Mouse (Mus musculus): Measurements from ENCODE around the gene Teddm1b. TPM values are rescaled to one million over a fixed set of nuclear protein-coding genes. Genes with fewer than 3 reads are reported as not detected.

Teddm1b gene
- total and polyA plus RNA-seq, 3 experiments = not detected

DNA sequence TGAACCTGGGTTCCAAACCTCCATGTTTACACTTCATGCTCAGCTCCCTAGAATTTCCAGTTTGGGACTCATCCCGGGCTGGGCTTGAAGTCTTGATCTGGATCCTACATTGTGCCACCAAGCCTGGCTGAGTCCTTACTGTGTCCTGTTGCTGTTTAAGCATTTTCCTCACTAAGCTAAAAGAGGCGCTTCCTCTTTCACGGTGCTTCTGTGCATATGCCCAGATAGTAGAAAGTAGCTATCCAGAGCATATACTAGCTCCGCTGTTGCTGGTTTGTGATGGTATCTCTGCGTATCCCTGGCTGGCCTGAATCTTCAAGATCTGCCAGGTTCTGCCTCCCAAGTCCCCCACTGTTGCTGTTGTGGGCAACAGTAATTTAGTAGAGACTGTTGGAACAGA is 36.3 kb downstream of the Teddm1b start:
- TF ChIP-seq EP300 (IDR thresholded peaks at IDR 0.05; ENCODE audit: insufficient read depth, low read depth, low read length) = no peak
- H3K36me3 ChIP-seq (ENCODE audit: control insufficient read depth, insufficient read depth, low read length) = peaks cover 26% of the 10 kb centered on the region
- H3K4me3 ChIP-seq = no peak overlapping the region
- intact Hi-C loops (cut with DNase I) = no loop called here
- no peak for DNase-seq
- H3K27ac ChIP-seq = no peak overlapping the region
- H3K79me2 ChIP-seq (replicated peaks; ENCODE audit: control insufficient read depth, insufficient read depth, low read length) = no peaks in the 10 kb centered on the region
- H3K4me1 ChIP-seq (ENCODE audit: control insufficient read depth, insufficient read depth, low read length) = peaks cover 8% of the 10 kb centered on the region
- H3K9ac ChIP-seq (ENCODE audit: low read depth, low read length) = no peak overlapping the region
- no peaks in the 10 kb centered on the region for H3K27me3 ChIP-seq (ENCODE audit: control insufficient read depth, insufficient read depth, low read length)
- WGBS = 76% methylated on average over 5 of the region's 5 CpGs

DNA sequence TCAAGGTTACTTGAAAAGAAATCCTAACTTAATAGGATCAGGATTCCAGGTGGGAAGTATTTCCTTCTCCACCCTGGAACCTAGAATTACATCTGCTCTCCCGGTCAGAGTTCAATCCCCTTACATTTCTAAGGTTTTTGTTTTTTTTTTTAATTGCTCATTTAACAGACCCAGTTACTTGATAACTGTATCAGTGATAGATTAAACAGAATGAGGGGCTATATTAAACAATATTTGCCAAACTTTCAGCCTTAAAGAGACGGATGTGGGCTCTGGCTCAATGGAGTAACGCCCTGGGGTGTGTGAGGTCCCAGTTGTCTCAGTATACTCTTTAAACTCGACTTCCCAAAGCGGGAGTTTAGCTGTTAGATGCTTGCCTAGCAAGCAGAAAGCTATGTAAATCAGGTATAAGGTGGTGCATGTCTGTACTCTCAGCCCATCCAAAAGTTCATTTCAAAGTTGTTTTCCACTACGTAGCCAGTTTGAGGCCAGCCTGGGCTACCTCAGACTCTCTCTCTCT is 37.2 kb downstream of the Teddm1b start:
- TF ChIP-seq CTCF (IDR thresholded peaks at IDR 0.05) (no peak), POLR2A (IDR thresholded peaks at IDR 0.05; ENCODE audit: insufficient read depth, low read depth, low read length) (no peak), EP300 (IDR thresholded peaks at IDR 0.05; ENCODE audit: insufficient read depth, low read depth, low read length) (no peak)
- DNase-seq = no peak
- Histone ChIP-seq H3K36me3 (ENCODE audit: control insufficient read depth, insufficient read depth, low read length) (peaks cover 22% of the 10 kb centered on the region), H3K9ac (ENCODE audit: low read depth, low read length) (no peak overlapping the region), H3K27ac (no peak overlapping the region), H3K4me1 (ENCODE audit: control insufficient read depth, insufficient read depth, low read length) (peaks cover 8% of the 10 kb centered on the region), H3K79me2 (replicated peaks; ENCODE audit: control insufficient read depth, insufficient read depth, low read length) (no peaks in the 10 kb centered on the region), H3K4me3 (no peak overlapping the region), H3K27me3 (ENCODE audit: control insufficient read depth, insufficient read depth, low read length) (no peaks in the 10 kb centered on the region)
- intact Hi-C loops (cut with DNase I) = no loop called here
- 90% methylated on average over 6 of the region's 6 CpGs for WGBS

DNA sequence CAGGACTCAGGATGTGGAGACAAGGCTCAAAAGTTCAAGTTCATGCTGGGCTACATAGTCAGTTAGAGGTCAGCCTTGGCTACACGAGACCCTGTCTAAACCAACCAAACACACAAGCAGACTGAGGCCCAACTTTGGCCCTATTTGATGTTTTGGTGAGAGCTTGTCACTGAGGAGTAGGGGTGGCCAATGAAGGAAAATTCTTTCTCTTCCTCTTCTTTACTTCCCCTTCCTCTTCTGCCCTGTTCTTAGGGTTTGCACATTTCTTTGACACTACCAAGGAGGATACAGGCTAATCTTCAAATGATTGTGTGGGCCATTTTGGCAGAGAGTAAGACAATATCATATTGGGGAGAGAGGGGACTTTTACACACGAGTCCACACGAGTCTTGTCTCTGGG is 39.7 kb downstream of the Teddm1b start:
- no peaks in the 10 kb centered on the region for H3K79me2 ChIP-seq (replicated peaks; ENCODE audit: control insufficient read depth, insufficient read depth, low read length)
- no peak overlapping the region for H3K9ac ChIP-seq (ENCODE audit: low read depth, low read length)
- H3K27ac ChIP-seq = peak overlapping the region; percentile 4; the same call in 1 of the 2 replicates
- no peaks in the 10 kb centered on the region for H3K27me3 ChIP-seq (ENCODE audit: control insufficient read depth, insufficient read depth, low read length)
- WGBS = 51% methylated on average over 3 of the region's 3 CpGs
- intact Hi-C loops (cut with DNase I) = no loop called here
- no peak for DNase-seq
- H3K4me3 ChIP-seq = no peak overlapping the region
- H3K36me3 ChIP-seq (ENCODE audit: control insufficient read depth, insufficient read depth, low read length) = peaks cover 10% of the 10 kb centered on the region
- H3K4me1 ChIP-seq (ENCODE audit: control insufficient read depth, insufficient read depth, low read length) = peaks cover 7% of the 10 kb centered on the region
- TF ChIP-seq CTCF (IDR thresholded peaks at IDR 0.05) (no peak), POLR2A (IDR thresholded peaks at IDR 0.05; ENCODE audit: insufficient read depth, low read depth, low read length) (no peak), EP300 (IDR thresholded peaks at IDR 0.05; ENCODE audit: insufficient read depth, low read depth, low read length) (no peak)

DNA sequence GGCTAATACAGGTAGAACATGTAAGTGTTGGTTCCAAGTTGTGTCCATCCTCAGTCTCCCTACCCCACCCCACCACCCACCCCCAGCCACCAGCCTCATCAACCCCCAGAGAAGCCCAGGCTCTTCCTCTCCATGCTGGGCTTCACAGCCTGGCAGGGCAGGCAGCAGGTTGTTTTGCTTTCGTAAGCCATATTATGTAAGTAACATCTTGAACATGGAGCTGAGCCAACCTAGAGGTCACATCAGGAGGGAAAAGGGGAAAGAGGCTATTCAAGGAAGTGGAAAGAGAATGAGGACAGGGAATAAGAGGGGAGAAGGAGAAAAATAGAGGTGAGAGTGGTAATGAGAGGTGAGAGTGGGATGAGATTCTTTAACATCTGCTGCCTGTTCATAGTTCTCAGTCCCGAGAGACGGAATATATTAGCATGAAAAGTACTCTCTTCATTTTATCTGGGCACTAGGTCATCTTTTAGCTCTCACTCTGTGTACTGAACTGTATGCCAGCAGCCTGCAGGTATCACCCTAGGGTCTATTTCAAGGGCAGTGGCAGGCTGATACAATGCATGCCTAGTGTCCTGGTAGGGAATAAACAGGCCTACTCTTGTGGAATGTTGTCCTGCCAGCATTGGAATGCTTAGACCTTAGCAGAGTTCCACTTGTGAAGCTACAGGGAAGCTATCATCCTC is 44.5 kb downstream of the Teddm1b start:
- H3K36me3 ChIP-seq (ENCODE audit: control insufficient read depth, insufficient read depth, low read length) = peaks cover 2% of the 10 kb centered on the region; the same call in 1 of the 2 replicates
- peaks cover 10% of the 10 kb centered on the region for H3K4me1 ChIP-seq (ENCODE audit: control insufficient read depth, insufficient read depth, low read length)
- intact Hi-C loops (cut with DNase I) = no loop called here
- no peaks in the 10 kb centered on the region for H3K79me2 ChIP-seq (replicated peaks; ENCODE audit: control insufficient read depth, insufficient read depth, low read length)
- TF ChIP-seq CTCF (IDR thresholded peaks at IDR 0.05) (no peak), POLR2A (IDR thresholded peaks at IDR 0.05; ENCODE audit: insufficient read depth, low read depth, low read length) (no peak), EP300 (IDR thresholded peaks at IDR 0.05; ENCODE audit: insufficient read depth, low read depth, low read length) (0 out of 2 replicates have a peak, but pooled peaks have one; percentile 31)
- no peaks in the 10 kb centered on the region for H3K27me3 ChIP-seq (ENCODE audit: control insufficient read depth, insufficient read depth, low read length)
- H3K27ac ChIP-seq = peak overlapping the region; percentile 78
- H3K9ac ChIP-seq (ENCODE audit: low read depth, low read length) = no peak overlapping the region
- no peak overlapping the region for H3K4me3 ChIP-seq
- DNase-seq = no peak
- 62% methylated on average over 3 of the region's 3 CpGs for whole genome bisulfite sequencing

DNA sequence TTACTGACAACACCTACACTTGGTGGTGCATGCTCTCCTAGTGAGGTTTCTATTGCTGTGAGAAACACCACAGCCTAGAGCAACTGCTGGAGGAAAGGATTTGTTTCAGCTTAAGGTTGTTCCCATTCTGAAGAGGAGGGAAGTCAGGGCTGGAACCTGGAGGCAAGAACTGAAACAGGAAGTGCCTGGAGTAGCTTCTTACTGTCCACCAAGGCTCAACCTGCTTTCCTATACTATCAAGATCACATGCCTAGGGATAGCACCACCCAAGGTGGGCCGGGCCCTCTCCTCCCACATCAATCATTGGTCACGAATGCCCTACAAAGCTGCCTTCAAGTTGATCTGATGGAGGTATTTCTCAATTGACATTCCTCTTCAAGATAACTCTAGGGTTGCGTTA is 47.5 kb downstream of the Teddm1b start:
- no peak for DNase-seq
- Histone ChIP-seq H3K79me2 (replicated peaks; ENCODE audit: control insufficient read depth, insufficient read depth, low read length) (no peaks in the 10 kb centered on the region), H3K9ac (ENCODE audit: low read depth, low read length) (no peak overlapping the region), H3K36me3 (ENCODE audit: control insufficient read depth, insufficient read depth, low read length) (no peaks in the 10 kb centered on the region), H3K27me3 (ENCODE audit: control insufficient read depth, insufficient read depth, low read length) (no peaks in the 10 kb centered on the region), H3K27ac (peak overlapping the region; percentile 43; the same call in 1 of the 2 replicates), H3K4me1 (ENCODE audit: control insufficient read depth, insufficient read depth, low read length) (peaks cover 7% of the 10 kb centered on the region), H3K4me3 (no peak overlapping the region)
- WGBS = 91% methylated on average over 3 of the region's 3 CpGs
- intact Hi-C loops (cut with DNase I) = loop anchor here (1.0 to 5.0 kb wide), 2 partner anchors 20 to 111 kb away; no protein-coding TSS in a partner anchor
- TF ChIP-seq EP300 (IDR thresholded peaks at IDR 0.05; ENCODE audit: insufficient read depth, low read depth, low read length) (no peak), POLR2A (IDR thresholded peaks at IDR 0.05; ENCODE audit: insufficient read depth, low read depth, low read length) (no peak), CTCF (IDR thresholded peaks at IDR 0.05) (no peak)

DNA sequence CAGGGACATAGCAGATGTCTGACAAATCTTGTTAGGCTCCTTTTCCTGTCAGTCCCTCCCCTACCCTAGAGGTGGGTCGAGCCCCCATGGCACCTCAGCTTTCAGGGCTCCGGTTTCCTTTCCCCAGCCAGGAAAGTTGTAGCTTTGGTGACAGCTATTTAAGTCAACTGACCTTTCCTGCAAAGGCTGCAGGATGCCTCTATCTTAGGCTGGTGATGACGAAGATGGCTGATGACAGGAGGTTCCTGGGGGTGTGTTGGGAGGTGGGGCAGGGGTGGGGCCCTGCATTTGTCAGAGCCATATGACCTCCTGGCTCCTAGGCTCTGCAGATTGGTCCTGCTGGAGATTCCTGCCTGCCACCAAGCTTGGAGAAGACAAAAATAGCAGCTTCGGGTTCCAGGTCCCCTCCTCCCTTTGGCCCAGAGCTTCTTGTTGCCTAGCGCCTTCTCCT is 48.5 kb downstream of the Teddm1b start:
- intact Hi-C loops (cut with DNase I) = loop anchor here (1.0 to 5.0 kb wide), 2 partner anchors 21 to 110 kb away; no protein-coding TSS in a partner anchor
- peak; percentile 55 to 84 for DNase-seq
- no peak overlapping the region for H3K9ac ChIP-seq (ENCODE audit: low read depth, low read length)
- 11% methylated on average over 5 of the region's 5 CpGs for WGBS
- H3K4me1 ChIP-seq (ENCODE audit: control insufficient read depth, insufficient read depth, low read length) = peaks cover 7% of the 10 kb centered on the region
- H3K79me2 ChIP-seq (replicated peaks; ENCODE audit: control insufficient read depth, insufficient read depth, low read length) = no peaks in the 10 kb centered on the region
- peak; percentile 85; the same call in 1 of the 2 replicates for TF ChIP-seq EP300 (IDR thresholded peaks at IDR 0.05; ENCODE audit: insufficient read depth, low read depth, low read length)
- no peak for TF ChIP-seq POLR2A (IDR thresholded peaks at IDR 0.05; ENCODE audit: insufficient read depth, low read depth, low read length)
- H3K27ac ChIP-seq = peak overlapping the region; percentile 79
- H3K36me3 ChIP-seq (ENCODE audit: control insufficient read depth, insufficient read depth, low read length) = no peaks in the 10 kb centered on the region
- H3K4me3 ChIP-seq = no peak overlapping the region
- no peaks in the 10 kb centered on the region for H3K27me3 ChIP-seq (ENCODE audit: control insufficient read depth, insufficient read depth, low read length)
